Mouse (Mus musculus) spleen, postnatal 36 days (tissue): ENCODE data around the gene Selenop.
"Not testable (repeated sequence)": the region's sequence is repeated elsewhere in the genome, so short reads cannot be mapped to it uniquely, and the experiment has no call there.

Source experiments
- DNase-seq, 2 experiments: peaks; one replicate each; pipeline ENCODE4 v3.0.0; 2022; ENCODE audit warnings: low spot score in 2 of 2, mixed read lengths in 1 of 2

Gene Selenop

DNA sequence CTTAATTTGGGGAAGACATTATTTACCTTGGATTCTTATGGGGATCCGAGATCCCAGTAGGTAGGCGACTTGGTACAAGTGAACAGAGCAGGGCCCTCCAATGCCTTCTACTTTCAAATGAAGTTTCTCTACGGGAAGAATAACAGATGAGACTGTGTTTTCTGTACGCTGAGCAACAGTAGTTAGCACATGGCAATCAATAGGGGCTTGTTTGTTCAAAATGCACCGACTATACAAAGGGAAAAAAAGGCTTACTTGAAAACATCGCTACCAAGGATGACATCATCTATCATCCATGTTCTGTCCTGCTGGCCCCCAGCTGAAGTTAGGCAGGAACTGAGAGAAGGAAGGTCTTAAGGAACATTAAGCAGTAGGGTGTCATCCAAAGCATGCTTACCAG, at the start of gene Selenop:
Selenop (plus strand) TSS at position 301 of the 400 bp plus-strand sequence.
- DNase-seq = no peak

- DNase-seq = not testable (repeated sequence)
Measured at GRCm38 (mm10) chr15:3218668-3219067, 49.7 kb upstream of the Selenop start.

GRCm38 (mm10) chr15:3222803-3223437, 45.4 kb upstream of the Selenop start:
- no peak for DNase-seq

GRCm38 (mm10) chr15:3226573-3226972, 41.8 kb upstream of the Selenop start:
- no peak for DNase-seq

- DNase-seq = peak in 1 of 2 experiments; percentile 8
Measured at GRCm38 (mm10) chr15:3228185-3228584, 40.2 kb upstream of the Selenop start.

DNA sequence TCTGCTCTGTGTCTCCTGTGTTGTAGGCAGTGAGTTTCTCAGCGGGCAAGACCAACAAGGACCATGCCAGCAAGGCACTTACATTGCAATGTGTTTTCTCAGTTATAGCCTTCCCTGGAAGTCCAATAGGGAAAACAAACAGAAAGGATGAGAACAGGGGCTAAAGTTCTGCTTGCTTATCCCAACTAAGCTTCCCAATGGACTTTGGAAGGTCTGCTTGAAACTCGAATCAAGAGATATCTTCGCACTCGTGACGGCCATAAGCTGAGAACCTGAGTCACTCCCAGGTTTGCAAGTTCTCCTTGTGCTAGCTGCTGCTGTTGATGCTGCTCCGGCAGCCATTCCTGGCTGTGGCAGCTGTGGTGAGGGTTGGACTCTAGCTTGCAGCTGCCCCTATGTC, 39.4 kb upstream of the Selenop start:
- DNase-seq = no peak

DNA sequence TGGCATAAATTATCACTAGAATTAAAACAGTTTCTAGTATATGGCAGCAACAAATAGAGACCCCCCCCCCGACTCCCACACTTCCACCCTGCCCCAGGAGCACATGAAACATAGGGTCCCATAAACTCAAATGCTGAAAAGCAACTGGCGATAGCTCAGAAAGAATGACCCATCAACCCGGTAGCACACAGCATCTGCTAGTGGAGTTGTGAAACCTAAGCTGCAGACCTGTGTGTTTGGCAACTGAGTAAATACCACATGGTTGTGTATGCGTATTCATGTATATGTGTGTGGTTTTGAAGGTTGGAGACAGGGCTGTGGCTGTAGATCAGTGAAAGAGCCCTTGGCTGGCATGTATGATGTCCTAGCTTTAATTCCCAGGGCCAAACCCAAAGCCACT, 37.3 kb upstream of the Selenop start:
- no peak for DNase-seq

DNA sequence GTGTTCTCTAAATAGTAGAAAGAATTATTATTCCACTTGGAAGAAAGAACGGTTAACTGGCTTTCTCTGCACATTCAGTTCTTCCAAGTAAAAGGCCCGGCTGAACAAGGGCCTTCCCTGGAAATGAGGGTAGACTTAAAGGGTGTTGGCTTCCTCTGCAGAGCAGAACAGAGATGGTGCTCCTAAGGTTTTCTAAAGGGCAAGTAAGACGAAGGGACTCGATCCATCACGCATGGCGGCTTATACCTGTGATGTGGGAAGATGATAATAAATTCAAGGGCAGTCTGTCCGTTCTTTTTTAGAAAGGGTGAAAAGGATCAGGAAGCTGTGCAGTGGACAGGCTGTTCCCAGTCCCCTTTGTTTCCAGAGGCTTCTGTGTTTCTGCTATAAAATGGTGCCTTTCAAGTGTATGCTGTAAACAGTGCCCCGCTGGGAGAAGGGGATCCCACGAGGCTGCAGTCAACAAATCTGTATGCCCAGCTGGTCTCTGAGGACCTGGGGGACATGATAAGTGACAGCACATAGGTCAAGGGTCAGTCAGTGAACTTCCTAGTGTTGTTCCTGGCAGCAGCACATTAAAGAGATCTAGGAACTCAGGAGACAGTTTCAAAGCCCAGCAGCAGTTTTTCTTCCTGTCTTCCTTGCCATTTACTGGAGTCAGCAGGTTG, 36.0 kb upstream of the Selenop start:
- no peak for DNase-seq

DNA sequence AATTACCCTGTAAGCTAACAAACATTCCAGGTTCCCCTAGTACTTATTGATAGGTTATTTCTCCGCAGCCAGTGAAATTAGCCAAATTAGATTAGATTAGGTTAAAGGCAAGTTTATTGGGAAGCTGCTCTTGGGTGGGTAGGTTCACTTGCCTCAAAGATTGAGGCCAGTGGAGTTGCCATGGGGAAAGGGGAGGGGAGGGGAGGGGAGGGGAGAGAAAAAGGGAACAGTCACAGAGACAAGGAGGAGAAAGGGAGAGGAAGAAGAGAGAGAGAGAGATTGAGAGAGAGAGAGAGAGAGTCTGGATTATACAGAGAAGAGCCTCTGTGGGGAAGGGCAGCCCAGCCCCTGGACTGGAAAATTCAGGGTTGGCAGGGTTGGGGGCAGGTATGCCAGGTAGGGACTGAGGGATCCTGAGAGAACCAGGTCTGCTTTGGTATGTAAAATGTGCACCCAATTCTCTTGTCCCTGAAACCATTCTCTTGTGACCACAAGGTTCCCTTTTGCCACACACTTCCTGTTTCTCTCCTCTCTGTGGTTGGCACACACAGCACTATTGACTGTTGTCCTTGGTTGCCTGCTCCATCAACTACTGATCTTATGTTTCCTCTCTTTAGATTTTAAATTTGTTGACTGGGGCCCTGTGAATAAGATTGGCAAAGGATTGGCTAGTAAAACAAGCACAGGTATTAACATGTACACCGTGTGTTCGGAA, 34.4 kb upstream of the Selenop start:
- DNase-seq = peak; percentile 58 to 61

DNA sequence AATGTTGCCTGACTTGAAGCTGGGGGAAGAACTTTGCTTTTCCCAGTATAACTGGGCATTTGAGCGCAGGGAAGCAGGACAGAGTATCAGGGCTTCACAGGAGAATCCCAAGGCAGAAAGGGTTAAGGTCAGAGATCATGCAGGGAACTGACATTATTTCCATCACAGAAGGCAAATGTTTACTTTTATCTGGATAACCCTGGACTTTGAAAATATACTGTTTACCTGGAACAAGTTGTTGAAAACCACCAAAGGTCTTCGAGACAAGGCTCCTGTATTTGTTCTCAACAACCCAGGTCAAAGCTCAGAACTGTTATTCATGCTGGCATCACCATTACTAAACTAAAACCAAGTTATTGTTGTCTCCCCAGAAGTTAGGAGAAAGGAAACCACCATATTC, 32.0 kb upstream of the Selenop start:
- DNase-seq = no peak

DNA sequence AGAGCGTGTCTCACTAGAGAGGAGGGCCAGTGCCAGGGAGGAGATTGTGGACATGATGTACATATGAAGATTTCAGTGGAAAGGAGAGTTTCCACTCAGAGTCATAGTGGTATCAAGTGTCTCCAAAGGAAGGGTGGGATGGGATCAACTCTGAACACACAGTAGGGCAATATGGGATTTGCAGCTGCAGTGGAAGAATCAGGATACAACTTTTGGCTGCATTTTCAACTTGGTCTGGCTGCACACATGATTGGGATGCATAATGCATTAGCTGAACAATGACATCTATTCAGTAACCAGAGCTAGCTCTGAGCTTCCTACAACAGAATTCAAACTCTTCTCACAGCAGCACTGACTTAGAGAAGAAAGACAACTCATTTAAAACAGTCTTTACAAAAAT, 30.4 kb upstream of the Selenop start:
- no peak for DNase-seq

DNA sequence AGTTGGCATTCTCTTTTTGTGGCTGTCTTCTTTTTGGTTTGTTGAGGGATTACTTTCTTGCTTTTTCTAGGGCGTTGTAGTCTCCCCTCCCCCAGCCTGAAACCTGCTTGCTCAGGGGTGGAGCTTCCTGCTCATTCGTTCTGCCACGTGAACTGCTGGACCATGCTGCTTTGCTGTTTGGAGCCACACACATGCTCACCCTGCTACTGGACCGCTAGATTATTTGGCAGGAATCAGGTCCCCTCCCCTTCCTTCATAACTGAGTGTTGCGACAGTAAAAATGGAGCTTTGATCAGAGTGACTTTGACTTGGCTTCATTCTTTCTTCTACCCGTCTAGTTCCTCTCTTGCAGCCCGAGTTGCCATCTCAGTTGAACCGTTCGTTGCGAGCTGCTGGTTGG, 23.3 kb upstream of the Selenop start:
- peak in 1 of 2 experiments; percentile 12 for DNase-seq

DNA sequence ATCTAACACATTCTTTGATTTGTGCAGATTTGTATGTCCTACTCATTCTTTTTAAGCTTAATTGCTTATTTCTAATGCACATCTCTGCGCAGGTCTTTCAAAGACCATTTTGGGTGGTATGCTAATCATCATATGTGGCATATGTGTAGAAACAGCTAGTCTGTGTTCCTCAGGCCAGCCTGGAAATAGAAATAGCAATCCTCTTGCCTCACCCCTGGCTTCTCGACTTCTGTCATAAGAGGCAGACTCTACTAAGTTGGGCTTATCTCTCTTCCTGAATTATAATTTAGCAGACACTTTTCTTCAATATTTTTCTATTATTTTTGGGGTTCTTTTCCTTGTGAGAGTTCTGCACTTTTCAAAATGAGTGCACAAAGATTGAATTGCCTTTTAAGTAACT, 17.7 kb upstream of the Selenop start:
- DNase-seq = no peak

GRCm38 (mm10) chr15:3251031-3251717, 17.2 kb upstream of the Selenop start:
- DNase-seq = no peak

- no peak for DNase-seq
Measured at GRCm38 (mm10) chr15:3251718-3252067, 16.7 kb upstream of the Selenop start.

DNA sequence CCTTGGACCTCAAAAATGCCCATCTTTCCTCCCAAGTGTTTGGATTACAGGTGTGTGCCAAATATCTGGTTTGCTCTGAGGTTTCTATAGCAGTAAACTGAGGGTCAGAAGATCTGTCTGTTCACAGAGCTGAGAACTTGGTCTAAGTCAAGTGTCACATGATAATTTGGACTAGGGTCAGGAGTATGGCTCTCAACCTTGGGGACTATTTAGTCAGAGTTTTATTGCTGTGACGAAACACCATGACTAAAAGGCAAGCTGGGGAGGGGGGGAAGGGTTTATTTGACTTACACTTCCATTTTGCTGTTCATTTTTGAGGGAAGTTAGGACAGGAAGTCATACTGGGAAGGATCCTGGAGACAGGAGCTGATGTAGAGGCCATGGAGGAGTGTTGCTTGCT, 9.3 kb upstream of the Selenop start:
- no peak for DNase-seq

DNA sequence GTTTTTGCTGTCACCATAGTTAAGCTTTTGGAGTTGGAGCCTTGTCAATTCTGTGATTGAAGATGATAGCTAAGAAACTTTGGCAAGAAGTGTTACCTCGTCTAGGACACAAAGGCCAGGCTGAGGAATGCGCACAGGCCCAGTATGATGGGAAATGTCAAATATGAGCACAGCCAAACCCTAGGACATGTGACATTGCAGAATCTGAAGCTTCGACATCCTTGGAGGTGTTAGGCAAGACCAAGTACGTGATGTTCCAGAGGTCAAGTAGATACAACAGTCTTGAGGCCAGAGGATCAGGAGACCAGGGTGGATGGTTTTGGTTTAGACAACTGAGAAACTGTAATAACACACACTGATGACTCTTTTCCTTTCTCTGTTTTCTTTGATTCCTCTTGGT, 8.0 kb upstream of the Selenop start:
- no peak for DNase-seq

- no peak for DNase-seq
Measured at GRCm38 (mm10) chr15:3262883-3263282, 5.5 kb upstream of the Selenop start.

DNA sequence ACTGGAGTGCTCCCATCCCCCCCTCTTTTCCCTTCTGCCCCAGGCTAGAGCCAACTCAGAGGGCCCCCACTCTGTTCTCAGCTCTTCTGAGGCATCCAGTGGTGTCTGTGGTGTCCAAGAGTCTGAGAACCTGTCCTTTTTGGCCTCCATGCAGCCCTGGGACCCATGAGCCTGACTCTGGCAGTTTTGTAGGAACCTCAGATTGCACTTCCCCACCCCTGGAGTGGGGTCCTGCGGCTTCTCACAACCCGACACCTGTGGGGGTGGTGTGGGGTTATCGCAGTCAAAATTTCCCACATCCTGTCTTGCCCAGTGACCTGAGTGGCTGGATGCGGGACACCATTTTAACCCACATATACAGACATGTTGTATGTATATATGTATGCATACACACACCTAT, 4.1 kb upstream of the Selenop start:
- no peak for DNase-seq

DNA sequence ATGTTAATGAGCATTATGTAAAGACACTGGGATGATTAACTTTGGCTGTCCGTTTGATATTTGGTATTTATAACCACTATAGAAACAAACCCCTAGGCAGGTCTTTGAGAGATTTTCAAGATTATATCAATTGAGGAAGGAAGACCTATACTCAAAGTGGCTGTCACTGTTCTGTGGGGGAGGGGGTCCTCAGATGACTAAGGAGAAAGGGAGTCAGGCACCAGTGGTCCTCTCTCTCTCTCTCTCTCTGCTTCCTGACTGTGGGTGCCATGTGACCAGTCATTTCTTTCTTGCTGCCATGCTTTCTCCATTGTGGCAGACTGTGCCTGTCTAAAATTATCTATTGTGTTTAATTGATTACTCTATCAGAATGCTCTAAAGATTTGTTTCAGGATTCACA, 3.5 kb upstream of the Selenop start:
- no peak for DNase-seq

DNA sequence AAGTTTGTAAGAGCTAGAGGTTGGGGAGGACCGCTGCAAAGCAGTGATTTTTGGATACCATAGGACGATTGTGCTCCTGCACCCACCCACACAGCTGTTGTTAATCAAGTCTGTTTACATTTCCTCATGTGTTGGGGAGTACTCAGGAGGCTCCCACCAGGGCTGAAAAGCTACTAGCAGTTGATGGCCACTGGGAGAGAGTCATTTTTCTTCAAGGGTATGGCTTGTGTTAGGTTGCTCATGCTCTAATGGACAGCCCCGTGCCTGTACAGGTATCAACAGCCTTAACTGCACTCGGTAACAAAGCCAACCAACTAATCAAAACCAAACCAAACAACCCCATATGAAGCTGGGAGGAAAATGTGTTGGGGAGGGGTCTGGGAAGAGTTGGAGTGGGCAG, 1.1 kb downstream of the Selenop start:
- DNase-seq = no peak

- DNase-seq = peak in 1 of 2 experiments; percentile 12
Measured at GRCm38 (mm10) chr15:3269996-3270645, 1.8 kb downstream of the Selenop start.
